Mouse (Mus musculus): Measurements from ENCODE around the gene Rnf7.

Rnf7 gene

DNA sequence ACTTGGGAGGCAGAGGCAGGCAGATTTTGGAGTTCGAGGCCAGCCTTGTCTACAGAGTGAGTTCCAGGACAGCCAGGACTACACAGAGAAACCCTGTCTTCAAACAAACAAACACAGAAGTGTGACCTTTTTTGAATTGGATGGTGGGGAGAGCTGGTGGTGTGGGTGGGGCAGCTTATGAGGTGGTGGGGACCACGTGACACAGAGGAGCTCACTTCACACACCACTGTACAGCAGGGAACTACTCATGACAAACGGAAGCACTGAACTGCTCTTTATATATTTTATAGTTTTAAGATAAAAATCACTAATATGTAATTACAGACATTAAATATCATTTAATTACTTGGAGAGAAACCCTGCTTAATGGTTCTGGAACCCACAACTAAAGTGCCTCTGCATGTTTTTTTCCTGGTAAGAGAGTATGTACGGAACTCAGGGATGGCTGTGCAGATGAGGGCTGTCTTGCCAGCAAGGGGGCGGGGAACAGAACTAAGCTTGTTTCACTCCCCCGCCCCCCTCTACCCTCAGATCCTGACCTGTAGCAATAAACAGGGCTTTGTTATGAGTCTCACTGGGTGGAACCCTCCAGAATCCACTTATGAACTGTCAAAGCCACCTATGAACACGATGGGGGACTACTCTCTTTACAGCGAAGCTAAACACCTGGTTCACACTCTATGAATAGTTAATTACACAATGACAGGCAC is 8.8 kb downstream of the Rnf7 start:
- peak in 1 of 2 experiments; percentile 16 for DNase-seq

DNA sequence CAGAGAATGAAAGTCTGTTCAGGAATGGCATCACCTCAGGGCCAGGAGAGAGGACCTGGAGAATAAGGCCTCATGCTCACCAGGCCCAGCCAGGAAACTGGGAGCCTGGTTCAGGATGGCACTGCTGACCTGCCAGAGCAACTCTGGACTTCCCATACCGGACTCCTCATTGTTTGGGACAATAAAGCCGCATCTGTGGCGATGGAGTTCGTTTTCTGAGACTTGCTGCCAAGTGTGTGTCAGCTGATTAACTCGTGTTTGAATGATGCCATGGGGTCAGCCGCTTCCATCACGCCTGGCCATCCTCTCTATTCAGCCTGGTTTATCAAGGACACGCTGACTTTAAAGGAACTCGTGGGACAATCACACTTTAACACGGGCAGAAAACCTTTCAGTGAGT is 14.8 kb downstream of the Rnf7 start:
- no peak for DNase-seq

DNA sequence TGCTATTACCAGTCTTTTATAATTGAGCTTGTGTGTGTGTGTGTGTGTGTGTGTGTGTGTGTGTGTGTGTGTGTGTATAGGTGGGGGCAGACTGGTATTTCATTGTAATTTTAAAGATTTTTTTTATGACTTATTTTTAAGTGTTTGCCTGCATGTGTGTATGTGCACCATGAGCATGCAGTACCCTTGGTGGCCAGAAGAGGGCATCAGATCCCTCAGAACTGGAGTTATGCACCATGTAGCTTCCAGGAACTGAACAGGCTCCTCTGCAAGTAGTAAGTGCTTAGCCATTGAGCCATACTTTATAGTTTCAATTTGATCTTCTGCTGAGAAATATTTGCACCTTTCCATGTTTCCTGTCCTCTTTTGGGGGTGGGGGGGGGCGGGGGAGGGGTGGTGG is 16.9 kb downstream of the Rnf7 start:
- DNase-seq, result no peak

DNA sequence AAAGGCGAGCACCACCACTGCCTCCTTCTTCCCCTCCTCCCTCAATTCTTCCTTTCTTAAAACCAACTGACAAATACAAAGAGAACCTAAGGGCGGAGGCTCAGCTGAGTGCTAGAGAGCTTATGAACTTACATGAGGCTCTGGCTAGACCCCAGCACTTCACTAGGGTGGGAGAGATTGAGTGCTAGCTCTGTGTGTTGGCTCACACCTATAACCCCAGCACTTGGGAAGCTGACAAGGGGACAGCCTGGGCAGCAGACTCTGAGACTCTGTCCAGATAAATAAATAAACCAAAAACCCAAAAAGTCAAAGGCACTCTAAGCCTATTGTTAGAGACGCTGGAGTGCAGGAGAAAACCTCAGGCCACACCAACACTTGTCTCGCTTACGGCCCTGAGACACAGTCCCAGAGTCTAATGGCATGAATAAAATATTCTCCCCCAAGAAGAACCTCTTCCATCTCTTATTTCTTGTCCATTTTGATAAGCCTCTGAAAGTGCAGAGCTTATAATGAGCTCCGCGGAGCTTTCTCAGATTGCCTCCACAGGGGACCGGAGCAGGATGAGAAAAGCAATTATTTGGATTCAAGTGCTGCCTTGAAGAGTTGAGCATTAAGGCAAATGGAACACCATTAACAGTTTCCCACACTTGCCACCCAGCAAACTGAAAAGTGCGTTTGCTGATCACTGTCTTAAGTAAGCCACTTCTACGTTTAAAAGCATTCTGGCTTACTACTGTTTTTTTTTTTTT is 18.2 kb downstream of the Rnf7 start:
- DNase-seq, result no peak

DNA sequence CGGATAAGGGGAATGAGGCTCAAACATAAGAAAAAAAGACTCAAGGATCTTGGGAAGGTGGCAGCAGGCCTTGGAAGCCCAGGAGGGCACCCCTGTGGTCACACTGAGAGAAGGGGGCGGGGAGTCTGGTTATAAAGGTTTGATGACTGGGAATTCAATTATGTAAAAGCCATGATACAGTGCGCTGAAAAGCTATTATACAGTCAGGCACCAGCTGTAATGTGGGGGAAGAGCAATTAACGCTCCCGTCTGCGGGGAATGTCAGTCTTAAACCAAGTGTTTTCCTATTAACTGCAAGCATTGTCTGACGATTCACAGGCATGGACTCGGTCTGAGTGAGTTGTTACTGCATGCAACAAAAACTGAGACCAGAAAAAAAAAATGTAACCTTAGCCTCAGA is 22.9 kb downstream of the Rnf7 start:
- DNase-seq, result no peak

DNA sequence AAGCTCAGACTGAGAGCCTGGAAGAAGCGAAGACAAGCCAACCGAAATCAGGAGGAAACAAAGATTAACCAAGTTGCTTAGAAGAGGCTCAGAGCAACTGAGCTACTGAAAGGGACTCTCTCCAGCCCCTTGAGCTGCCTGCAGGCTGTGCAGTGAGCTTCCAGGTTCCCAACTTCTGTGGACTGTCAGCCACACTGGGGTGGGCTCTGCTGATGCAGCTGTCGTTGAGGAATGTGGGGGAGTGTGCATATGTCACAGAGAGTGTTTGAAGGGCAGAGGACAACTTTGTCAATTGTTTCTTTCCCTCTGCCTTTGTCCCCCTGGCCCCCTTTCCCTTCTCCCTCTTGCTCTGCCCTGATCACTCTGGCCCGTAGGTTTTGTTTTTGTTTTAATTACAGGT is 25.5 kb downstream of the Rnf7 start:
- no peak for DNase-seq

DNA sequence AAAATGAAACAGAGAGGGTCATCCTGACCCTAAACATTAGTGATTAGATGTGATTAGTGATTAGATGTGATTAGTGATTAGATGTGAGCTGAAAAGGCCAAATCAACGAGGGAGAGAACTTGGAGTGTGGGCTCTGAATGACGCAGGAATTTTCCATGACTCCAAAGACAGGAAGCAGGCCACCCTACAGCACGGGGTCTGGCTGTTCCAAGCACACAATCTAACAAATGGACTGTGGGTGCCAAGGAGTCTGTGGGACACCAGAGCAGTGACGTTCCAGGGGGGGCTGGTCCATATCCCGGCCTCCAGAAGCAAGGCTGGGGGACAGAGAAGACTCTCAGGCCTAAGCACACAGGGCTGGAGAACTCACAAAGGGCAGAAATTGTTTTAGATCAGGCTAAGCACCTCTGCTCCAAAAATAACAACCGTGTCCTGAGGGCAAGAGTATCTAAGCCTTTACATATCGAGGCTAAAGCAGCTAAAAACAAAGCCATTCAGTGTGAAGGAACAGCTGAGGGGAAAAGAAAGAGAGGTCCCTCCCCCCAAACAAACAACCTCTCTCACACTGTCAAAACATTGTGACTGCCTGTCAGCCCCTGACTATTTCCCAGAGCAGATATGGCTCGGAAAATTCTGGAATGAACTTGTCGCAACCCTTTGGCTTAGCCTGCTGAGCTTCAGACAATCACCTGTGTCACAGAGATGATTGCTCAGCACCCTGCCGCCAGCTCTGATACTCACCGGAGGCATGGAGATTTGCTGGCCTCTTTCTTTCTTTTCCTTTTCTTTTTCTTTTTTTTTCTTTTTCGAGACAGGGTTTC is 27.4 kb downstream of the Rnf7 start:
- no peak for DNase-seq

DNA sequence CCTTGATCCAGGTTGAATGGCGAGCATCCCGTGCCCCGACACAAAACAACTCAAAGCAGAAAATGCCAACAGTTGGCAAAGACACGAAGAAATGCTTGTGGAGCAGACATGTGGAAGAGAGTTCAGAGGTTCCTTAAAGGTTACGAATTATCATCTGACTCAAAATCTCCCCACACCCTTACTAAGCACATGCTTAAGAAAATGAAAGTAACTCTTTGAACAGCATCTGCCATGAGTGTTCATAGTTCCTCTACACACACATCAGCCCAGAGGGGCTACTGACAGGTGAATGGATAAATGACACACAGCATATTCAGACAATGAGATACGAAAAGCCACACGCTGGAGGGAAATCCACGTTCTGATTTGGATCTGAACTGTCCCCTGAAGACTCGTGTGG is 29.0 kb downstream of the Rnf7 start:
- DNase-seq, result no peak

DNA sequence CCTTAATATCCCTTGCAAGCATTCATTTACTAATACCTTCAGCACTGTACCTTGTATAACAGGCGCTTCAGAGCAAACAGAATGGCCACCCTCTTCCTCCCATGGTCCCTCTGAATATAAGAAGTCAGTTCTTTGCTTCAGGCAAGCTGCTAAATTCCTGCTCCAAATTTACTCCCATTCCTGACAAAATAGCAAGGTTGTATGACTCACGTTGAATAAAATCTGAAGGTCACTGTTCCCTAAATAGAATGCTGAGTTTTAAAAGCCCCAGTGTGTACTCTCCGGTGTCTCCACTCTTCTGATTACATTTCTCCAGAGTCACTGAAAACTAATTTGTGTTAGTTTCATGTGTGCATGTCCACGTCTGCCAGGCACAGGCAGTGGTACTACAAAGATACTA is 33.1 kb downstream of the Rnf7 start:
- DNase-seq, result no peak

DNA sequence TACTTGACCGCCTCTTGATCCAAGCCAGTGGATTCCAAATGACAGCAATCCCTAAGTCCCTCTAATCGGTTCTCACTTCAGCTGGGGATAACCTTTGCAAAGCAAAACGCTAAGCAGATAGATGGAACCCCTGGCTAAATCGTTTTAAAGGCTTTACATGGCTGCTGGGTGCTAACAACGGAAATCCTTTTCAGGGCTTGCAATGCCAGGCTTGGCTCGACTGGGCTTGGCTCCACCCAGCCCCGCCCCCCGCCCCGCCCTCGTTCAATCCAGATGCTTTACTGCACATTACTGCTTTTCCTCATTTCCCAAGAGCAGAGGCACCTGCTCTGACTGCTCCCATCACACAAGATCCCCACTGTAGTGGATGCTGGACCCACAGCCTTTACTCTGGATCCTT is 36.4 kb downstream of the Rnf7 start:
- DNase-seq, result peak; percentile 18 to 25

DNA sequence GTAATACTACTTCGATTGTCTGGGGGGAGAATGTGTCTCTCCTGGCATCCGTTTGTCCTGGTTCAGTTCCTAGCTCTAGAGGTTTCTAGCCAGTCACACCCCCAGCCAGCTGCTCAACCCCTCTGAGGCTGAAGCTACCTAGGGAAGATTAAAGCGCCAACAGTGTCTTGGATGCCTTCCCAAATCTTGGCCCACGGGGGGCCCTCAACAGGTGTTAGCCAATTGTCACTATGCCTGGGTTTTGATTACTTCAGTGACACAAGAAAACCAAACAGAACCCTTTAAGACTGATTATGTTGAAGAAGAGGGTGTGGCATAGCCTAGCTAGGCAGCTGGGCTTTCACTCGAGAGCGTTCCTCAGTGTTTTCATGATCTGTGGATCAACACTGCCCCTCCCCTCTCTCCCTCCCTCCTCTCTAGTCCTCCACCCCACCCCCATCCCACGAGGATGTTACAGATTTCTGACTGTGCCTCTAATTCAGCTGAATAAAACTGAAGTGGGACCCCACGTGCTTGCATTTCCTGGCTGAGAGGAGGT is 40.1 kb downstream of the Rnf7 start:
- DNase-seq, result peak; percentile 47 to 50

DNA sequence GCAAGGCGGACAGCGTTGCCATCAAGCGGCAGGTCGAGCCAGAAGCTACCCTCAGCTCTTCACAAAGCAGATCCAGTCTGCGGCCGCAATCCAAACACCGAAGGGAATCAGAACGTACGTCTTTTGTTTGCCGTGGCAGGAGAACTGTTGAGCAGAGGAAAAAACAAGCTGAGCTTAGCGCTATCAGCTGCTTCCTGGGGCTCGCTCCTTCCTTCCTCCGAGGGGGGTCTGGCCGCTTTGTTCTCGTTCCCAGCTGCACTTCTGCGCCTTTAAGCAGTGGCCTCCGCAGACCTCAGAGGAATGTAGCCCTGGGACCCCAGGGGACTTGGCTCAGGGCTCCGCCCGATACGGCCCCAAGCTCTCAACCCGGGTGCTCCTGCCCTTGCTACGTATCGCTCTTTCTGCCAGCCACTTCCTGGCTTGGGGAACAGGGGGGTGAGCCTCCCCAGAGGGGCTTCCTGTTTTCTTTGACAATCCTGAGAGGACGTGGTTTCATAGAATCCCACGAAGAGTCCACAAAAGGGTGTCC is 40.6 kb downstream of the Rnf7 start:
- DNase-seq, result peak; percentile 62 to 64

DNA sequence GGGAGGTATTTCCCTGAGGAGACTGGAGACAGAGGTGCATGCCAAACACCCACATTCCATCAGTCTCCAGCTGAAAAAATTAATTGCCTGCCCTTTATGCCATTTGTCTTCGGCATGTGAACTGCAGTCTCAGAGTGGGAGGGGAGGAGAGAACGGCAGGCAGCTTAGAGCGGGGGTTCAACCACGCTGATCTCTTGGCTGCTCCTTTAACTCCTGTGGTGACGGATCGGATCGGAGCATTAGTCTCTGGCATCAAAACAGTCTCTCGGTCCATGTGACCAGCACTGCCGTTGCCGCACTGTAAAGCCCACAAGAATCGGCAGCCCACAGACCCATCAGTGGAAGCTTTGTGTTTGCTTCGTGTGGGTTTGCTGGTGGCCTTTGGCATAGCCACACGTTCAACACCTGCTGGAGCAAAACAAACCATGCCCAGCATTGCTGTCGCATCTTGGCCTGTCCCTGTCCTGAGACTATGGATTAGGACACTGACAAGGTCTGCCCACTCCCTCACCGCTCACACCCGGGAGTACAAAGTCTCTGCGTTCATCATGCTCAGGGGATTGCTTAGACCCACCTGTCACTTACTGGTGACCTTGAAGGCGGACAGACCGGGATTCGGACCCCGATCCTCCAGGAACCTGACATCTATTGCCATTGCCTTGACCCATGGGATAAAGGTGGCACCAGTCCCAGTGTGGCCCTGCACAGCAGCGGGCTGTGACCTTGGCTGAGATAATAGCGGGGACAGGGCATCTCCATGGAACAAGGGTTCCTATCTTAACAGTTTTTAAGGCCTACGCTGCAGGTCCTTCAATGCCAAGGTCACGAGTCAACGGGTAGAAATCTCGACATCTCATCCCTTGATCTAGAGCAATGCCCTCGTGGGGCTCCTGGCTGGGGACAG is 41.3 kb downstream of the Rnf7 start:
- peak; percentile 73 to 80 for DNase-seq

DNA sequence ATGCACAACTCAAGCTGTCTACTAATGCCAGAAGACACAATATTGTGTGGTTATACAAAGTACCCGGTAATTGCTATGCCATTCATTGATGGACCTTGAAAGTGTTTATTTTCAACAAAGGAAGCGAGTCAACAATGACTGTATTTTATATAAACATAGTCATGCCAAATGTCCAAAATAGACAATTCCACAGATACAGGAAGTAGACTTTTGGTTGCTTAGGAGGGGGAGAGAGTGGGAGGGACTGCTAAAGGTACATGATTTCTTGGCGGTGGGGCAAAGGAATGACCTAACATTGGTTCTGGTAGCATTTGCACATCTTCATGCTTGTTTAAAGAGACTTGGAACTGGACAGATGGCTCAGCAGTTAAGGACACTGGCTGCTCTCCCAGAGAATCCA is 45.9 kb downstream of the Rnf7 start:
- no peak for DNase-seq

DNA sequence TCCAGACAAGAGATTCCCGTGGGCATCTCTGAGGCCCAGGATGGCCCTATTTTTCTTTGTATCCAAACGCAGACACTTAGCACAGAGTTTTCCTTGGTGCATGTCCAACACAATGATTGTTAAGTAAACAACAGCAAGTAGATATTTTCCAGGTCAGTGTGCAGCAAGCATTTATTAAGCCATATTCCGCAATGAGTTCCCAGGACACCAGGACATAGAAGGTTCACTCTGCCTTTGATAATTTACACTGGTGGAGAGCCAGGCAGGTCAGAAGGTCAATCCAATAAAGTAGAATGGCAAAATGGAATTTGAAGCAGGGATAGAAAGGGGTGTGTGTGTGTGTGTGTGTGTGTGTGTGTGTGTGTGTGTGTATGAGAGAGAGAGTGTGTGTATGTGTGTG is 47.4 kb downstream of the Rnf7 start:
- DNase-seq, result no peak

DNA sequence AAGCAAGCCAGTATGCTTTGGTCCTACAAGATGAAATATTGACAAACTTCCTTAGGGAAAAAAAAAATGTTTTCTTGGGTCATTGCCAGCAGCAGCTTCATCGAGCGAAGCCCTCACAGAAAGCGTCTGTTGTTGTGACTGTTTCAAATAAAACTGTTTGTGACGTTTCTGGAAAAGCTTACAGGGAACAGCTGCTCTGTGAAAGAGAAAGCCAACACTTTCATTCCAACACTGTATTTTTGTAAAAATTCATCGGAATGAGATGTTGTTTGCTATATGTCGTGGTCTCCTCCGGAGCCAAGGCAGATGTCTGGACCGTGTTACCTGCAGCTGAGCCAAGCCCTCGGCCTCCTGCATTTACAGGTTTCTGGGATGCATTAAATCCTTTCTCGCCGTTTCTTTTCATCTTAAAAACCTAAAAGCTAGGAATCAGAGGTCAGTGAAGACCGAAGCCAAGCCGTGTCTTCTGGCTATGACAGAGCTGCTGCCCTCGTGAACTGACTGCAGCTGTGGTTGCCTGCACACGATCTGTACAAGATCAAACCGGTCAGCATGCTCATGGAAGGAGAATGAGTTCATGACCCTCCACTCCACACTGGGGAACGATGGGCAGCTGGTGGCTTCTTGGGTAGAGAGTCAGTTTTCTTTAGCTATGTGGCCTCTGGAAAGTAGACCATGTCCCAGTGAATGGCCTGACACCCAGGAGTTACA is 50.0 kb downstream of the Rnf7 start:
- peak in 1 of 2 experiments; percentile 38 for DNase-seq

DNA sequence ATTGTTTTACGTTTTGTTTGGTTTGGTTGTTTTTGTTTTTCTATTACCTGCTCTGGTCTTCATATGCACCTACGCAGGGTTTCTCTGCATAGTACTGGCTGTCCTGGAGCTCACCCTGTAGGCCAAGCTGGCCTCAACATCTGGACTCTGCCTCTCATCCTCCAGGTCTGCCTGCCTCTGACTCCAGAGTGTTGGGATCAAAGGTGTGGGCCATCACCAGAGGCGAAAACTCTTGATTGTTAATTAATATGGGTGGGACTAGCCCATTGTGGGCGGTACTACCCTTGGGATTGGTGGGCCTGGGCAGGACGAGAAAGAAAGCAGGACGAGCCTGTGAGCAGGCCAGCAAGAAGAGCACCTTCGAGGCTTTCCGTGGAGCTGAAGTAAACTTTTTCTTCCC is 54.4 kb downstream of the Rnf7 start:
- no peak for DNase-seq
